7 mouse cellular contexts compared by ENCODE assay signal in genomic region chr5:130221316-130221715, GRCm38 (mm10). TPM values are rescaled to one million over a fixed set of nuclear protein-coding genes. Genes with fewer than 3 reads are reported as not detected.
DNase-seq lines count a peak whose midpoint lies in the region; ATAC-seq and TF ChIP-seq lines count a peak whose summit lies in the region.

No protein-coding gene starts in this region.

- H3K4me2 ChIP-seq in neural tube, embryonic 11.5 days (ENCODE audit: low read depth), result peak overlapping the region; percentile 56
- peak overlapping the region; percentile 68 for H3K4me2 ChIP-seq in forebrain, postnatal 0 days (ENCODE audit: low read depth)
- peak overlapping the region; percentile 96 for H3K4me2 ChIP-seq in liver, embryonic 14.5 days (ENCODE audit: low read depth)

- no peak for DNase-seq in neural tube, embryonic 11.5 days (ENCODE audit: low spot score)
- DNase-seq in neural tube, embryonic 10.5 days (ENCODE audit: extremely low spot score, low spot score), result no peak
- no peak for DNase-seq in forebrain, postnatal 0 days
- no peak for DNase-seq in liver, embryonic 14.5 days (ENCODE audit: low read depth in 3 of 3, low spot score in 3 of 3)
- no peak for DNase-seq in cerebellum, adult 11 months
- no peak for DNase-seq in gastrocnemius, postnatal 25 days
- no peak for DNase-seq in layer of hippocampus, adult 9-10 months (ENCODE audit: low spot score)

- peaks cover 6% of the 10 kb centered on the region; the same call in 1 of the 2 replicates for H3K4me1 ChIP-seq in neural tube, embryonic 11.5 days (ENCODE audit: control insufficient read depth, insufficient read depth, low read length)
- peaks cover 16% of the 10 kb centered on the region for H3K4me1 ChIP-seq in forebrain, postnatal 0 days (ENCODE audit: insufficient read depth)
- peaks cover 18 to 19% of the 10 kb centered on the region in 2 experiments for H3K4me1 ChIP-seq in liver, embryonic 14.5 days (replicated peaks; ENCODE audit: control insufficient read depth in 2 of 2, insufficient read depth in 2 of 2, low read length in 1 of 2)

- 52% methylated on average over 2 of the region's 2 CpGs for WGBS in neural tube, embryonic 11.5 days
- 51% methylated on average over 2 of the region's 2 CpGs for WGBS in forebrain, postnatal 0 days
- 50% methylated on average over 2 of the region's 2 CpGs for WGBS in liver, embryonic 14.5 days (ENCODE audit: insufficient replicate concordance)

- peak overlapping the region; percentile 93 for H3K9ac ChIP-seq in neural tube, embryonic 11.5 days (ENCODE audit: low read length)
- H3K9ac ChIP-seq in forebrain, postnatal 0 days, result peak overlapping the region; percentile 85
- peak overlapping the region; percentile 91 for H3K9ac ChIP-seq in liver, embryonic 14.5 days (replicated peaks)

- H3K9me3 ChIP-seq in neural tube, embryonic 11.5 days (ENCODE audit: control insufficient read depth, low read length), result no peaks in the 10 kb centered on the region
- H3K9me3 ChIP-seq in forebrain, postnatal 0 days (ENCODE audit: low read length), result no peaks in the 10 kb centered on the region
- H3K9me3 ChIP-seq in liver, embryonic 14.5 days (ENCODE audit: control insufficient read depth, low read length), result no peaks in the 10 kb centered on the region

- no peak overlapping the region for H3K27ac ChIP-seq in neural tube, embryonic 11.5 days (ENCODE audit: low read depth, low read length)
- H3K27ac ChIP-seq in forebrain, postnatal 0 days (ENCODE audit: low read depth, low read length), result peak overlapping the region; percentile 81; the same call in 1 of the 2 replicates
- H3K27ac ChIP-seq in liver, embryonic 14.5 days, result no peak overlapping the region; the same call in none of the 2 replicates

- H3K27me3 ChIP-seq in neural tube, embryonic 11.5 days (ENCODE audit: control insufficient read depth, insufficient read depth, low read length), result no peaks in the 10 kb centered on the region
- no peaks in the 10 kb centered on the region for H3K27me3 ChIP-seq in forebrain, postnatal 0 days (ENCODE audit: insufficient read depth, low read length)
- no peaks in the 10 kb centered on the region for H3K27me3 ChIP-seq in liver, embryonic 14.5 days (ENCODE audit: control insufficient read depth, insufficient read depth, low read length)

- ATAC-seq in neural tube, embryonic 11.5 days (ENCODE audit: insufficient read depth, low FRiP score, low TSS enrichment), result no peak
- ATAC-seq in forebrain, postnatal 0 days, result no peak
- ATAC-seq in liver, embryonic 14.5 days (ENCODE audit: insufficient read depth), result no peak

- peak overlapping the region; percentile 77 for H3K4me3 ChIP-seq in neural tube, embryonic 11.5 days (ENCODE audit: low read depth, low read length)
- peak overlapping the region; percentile 91 for H3K4me3 ChIP-seq in forebrain, postnatal 0 days (ENCODE audit: low read depth, low read length)
- peak overlapping the region; percentile 88 to 99; a peak in 3 of 4 replicates for H3K4me3 ChIP-seq in liver, embryonic 14.5 days (ENCODE audit: insufficient read depth in 1 of 2, low read depth in 2 of 2, low read length in 2 of 2)

- TF ChIP-seq CTCF in forebrain, postnatal 0 days (IDR thresholded peaks at IDR 0.05; ENCODE audit: low read depth), result no peak
- no peak for TF ChIP-seq CTCF in liver, embryonic 14.5 days (IDR thresholded peaks at IDR 0.05; ENCODE audit: low read depth)

- no peak for TF ChIP-seq EP300 in liver, embryonic 14.5 days (IDR thresholded peaks at IDR 0.05; ENCODE audit: low read depth)

- no peaks in the 10 kb centered on the region for H3K36me3 ChIP-seq in neural tube, embryonic 11.5 days (ENCODE audit: control insufficient read depth, insufficient read depth, low read length)
- no peaks in the 10 kb centered on the region for H3K36me3 ChIP-seq in forebrain, postnatal 0 days (ENCODE audit: insufficient read depth)
- peaks cover 6% of the 10 kb centered on the region; the same call in 1 of the 2 replicates for H3K36me3 ChIP-seq in liver, embryonic 14.5 days (replicated peaks; ENCODE audit: control insufficient read depth, insufficient read depth, low read depth)

RNA-seq across cellular contexts. Expression of gene Tmem248, which starts 4.4 kb away (rescaled TPM):
- polyA plus RNA-seq in neural tube, embryonic 11.5 days (2014; fragmentation: Nextera tagmentation; extraction: Ambion mirVana), result 32.0 and 35.8 TPM in 2 replicates
- 29.8 and 45.8 TPM in 2 replicates for total RNA-seq in forebrain, postnatal 0 days (2014; rRNA removed)
- 20.6 and 29.1 TPM in 2 replicates for polyA plus RNA-seq in forebrain, postnatal 0 days (2015; fragmentation: Nextera tagmentation; extraction: Ambion mirVana)
- 12.5 and 14.1 TPM in 2 replicates for polyA plus RNA-seq in liver, embryonic 14.5 days (2012; rRNA removed)
- polyA plus RNA-seq in liver, embryonic 14.5 days (2014; fragmentation: Nextera tagmentation; extraction: Ambion mirVana), result 25.4 and 26.6 TPM in 2 replicates
- 10 to 100 TPM; 36.0 to 40.1 TPM for total RNA-seq in gastrocnemius, postnatal 25 days (2021)

RNA-seq across cellular contexts. Expression of gene Sbds, which starts 34.0 kb away (rescaled TPM):
- 68.8 and 71.3 TPM in 2 replicates for polyA plus RNA-seq in neural tube, embryonic 11.5 days (2014; fragmentation: Nextera tagmentation; extraction: Ambion mirVana)
- total RNA-seq in forebrain, postnatal 0 days (2014; rRNA removed), result 27.2 and 27.8 TPM in 2 replicates
- polyA plus RNA-seq in forebrain, postnatal 0 days (2015; fragmentation: Nextera tagmentation; extraction: Ambion mirVana), result 43.7 and 45.2 TPM in 2 replicates
- polyA plus RNA-seq in liver, embryonic 14.5 days (2012; rRNA removed), result 17.9 and 35.8 TPM in 2 replicates
- polyA plus RNA-seq in liver, embryonic 14.5 days (2014; fragmentation: Nextera tagmentation; extraction: Ambion mirVana), result 38.1 and 40.1 TPM in 2 replicates
- total RNA-seq in gastrocnemius, postnatal 25 days (2021), result 10 to 100 TPM; 25.5 to 25.6 TPM

RNA-seq across cellular contexts. Expression of gene Tyw1, which starts 34.1 kb away (rescaled TPM):
- 33.2 and 34.9 TPM in 2 replicates for polyA plus RNA-seq in neural tube, embryonic 11.5 days (2014; fragmentation: Nextera tagmentation; extraction: Ambion mirVana)
- total RNA-seq in forebrain, postnatal 0 days (2014; rRNA removed), result 18.0 and 19.8 TPM in 2 replicates
- polyA plus RNA-seq in forebrain, postnatal 0 days (2015; fragmentation: Nextera tagmentation; extraction: Ambion mirVana), result 17.8 and 18.5 TPM in 2 replicates
- 5.1 and 6.8 TPM in 2 replicates for polyA plus RNA-seq in liver, embryonic 14.5 days (2012; rRNA removed)
- 12.1 and 13.5 TPM in 2 replicates for polyA plus RNA-seq in liver, embryonic 14.5 days (2014; fragmentation: Nextera tagmentation; extraction: Ambion mirVana)
- total RNA-seq in gastrocnemius, postnatal 25 days (2021), result 1 to 10 TPM; 8.7 to 8.8 TPM

RNA-seq across cellular contexts. Expression of gene Rabgef1, which starts 49.7 kb away (rescaled TPM):
- 25.4 and 27.8 TPM in 2 replicates for polyA plus RNA-seq in neural tube, embryonic 11.5 days (2014; fragmentation: Nextera tagmentation; extraction: Ambion mirVana)
- total RNA-seq in forebrain, postnatal 0 days (2014; rRNA removed), result 23.0 and 26.8 TPM in 2 replicates
- polyA plus RNA-seq in forebrain, postnatal 0 days (2015; fragmentation: Nextera tagmentation; extraction: Ambion mirVana), result 23.8 and 32.5 TPM in 2 replicates
- polyA plus RNA-seq in liver, embryonic 14.5 days (2012; rRNA removed), result 9.9 and 13.7 TPM in 2 replicates
- polyA plus RNA-seq in liver, embryonic 14.5 days (2014; fragmentation: Nextera tagmentation; extraction: Ambion mirVana), result 19.7 and 23.9 TPM in 2 replicates
- total RNA-seq in gastrocnemius, postnatal 25 days (2021), result 10 to 100 TPM; 71.7 to 81.0 TPM
